Mouse (Mus musculus): ENCODE results near the gene Cd24a.

Gene Cd24a

GRCm38 (mm10) chr10:43624791-43625398, 46.8 kb downstream of the Cd24a start:
- no peak for DNase-seq (ENCODE audit: extremely low read depth, insufficient read length, low spot score)

DNA sequence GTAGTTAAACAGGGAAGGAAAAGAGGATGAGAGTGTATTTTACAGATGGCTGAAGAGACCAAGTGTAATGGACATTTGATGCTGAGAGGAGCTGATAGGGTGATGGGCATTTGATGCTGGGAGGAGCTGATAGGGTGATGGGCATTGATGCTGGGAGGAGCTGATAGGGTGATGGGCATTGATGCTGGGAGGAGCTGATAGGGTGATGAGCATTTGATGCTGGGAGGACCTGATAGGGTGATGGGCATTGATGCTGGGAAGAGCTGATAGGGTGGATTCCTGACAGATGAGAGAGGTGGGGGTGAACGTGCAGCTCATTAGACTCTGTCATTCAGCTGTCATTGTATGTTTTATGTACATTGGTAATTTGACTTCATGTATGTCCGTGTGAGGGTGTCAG, 47.5 kb downstream of the Cd24a start:
- DNase-seq (ENCODE audit: extremely low read depth, insufficient read length, low spot score): no peak

GRCm38 (mm10) chr10:43629216-43629615, 51.1 kb downstream of the Cd24a start:
- peak; percentile 39 for DNase-seq (ENCODE audit: extremely low read depth, insufficient read length, low spot score)

DNA sequence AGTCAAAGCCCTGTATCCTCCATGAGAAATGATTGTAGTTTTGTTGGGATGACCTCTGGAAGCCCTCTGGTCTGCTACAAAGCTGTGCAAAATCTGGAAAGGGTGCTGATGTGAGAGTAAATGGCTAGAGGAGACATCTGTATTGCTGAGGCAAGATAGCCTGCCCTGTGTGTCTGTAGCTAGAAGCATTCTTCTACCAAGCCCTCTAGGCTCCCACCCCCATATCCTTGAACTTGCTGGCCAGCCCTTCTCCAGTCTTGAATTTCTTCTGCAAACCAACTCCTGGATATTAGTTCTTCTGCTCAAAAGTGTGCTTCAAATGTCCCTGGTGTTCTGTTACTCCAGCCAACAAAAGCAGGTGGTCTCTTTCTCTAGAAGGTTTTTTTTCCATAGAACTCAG, 51.8 kb downstream of the Cd24a start:
- DNase-seq (ENCODE audit: extremely low read depth, insufficient read length, low spot score): no peak

DNA sequence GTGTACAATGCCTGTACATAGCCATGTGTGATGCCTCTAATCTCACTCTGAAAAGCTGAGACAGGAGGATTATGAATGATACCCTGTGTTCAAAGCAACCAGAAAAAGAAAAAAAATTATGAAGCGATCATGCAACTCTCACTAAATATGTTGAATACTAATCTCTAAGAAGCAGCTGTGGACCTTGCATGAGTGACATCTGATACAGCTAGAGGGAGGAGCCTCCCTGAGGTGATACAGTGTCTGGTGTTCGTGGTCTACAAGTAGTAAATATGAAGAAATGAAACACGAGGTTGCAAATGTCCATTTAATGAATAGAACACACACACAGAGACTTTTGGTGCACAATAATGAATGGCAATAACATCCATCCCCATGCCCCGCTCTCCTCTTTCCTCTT, 52.5 kb downstream of the Cd24a start:
- DNase-seq (ENCODE audit: extremely low read depth, insufficient read length, low spot score): no peak

DNA sequence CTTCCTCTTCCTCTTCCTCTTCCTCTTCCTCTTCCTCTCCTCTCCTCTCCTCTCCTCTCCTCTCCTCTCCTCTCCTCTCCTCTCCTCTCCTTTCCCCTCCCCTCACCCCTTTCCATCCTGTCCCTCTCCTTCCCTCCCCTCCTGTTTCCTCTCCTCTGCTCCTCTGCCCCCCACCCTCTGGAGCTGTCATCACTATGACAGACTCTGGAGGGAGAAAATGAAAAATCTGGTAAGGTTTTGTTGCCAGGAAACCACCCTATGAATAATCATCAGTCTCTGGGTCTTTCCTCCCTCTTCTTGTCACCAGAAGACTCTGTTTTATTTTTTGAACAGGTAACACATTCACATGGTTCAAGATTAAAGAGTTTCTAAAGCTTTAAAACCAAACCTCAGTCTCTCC, 53.0 kb downstream of the Cd24a start:
- no peak for DNase-seq (ENCODE audit: extremely low read depth, insufficient read length, low spot score)

DNA sequence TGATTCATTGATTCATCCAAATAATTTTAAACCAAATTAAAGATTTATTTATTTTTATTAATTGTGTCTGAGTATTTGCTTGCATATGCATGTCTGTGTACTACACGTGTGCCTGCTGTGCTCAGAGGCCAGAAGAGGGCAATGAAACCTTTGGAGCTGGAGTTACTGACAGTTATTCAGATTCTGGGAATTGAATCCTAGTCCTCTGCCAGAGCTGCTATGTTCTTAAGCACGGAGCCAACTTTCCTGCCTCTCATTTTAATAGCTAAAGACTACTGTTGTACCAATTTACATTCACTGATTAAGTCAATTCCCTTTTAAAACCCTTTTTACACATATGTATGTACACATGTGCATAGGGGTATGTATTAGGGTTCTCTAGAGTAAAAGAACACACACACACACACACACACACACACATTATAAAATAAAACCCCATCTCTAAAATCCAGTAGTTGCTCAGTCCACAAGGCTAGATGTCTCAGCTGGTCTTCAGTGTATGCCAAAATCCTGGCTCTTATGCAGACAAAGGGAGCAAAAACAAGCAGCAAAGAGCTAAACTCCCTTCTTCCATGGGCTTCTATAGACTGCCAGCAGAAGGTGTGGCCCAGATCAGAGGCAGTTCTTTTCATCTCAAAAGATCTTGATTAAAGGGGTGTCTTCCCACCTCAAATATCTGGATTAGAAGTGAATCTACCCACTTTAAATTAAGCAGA, 53.7 kb downstream of the Cd24a start:
- no peak for DNase-seq (ENCODE audit: extremely low read depth, insufficient read length, low spot score)

DNA sequence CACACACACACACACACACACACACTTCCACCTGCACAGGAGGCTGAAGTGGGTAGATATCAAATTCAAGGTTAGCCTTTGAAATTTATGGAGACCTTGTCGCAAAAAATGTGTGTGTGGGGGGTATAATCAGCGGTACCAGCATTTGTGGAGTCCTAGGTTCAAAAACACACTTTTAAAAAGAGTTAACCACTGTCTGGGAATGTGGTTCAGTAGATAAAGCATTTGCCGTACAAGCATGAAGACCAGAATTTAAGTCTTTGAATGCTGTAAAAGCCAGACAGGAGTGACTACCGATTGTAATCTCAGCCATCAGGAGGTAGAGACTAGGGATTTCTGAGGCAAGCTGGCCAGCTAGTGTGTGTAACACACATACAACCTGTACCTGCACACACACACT, 55.0 kb downstream of the Cd24a start:
- DNase-seq (ENCODE audit: extremely low read depth, insufficient read length, low spot score): no peak
